Mouse (Mus musculus) erythroblast, embryonic 14.5 days (primary cell): ENCODE results near the gene Zmym1. TPM values are rescaled to one million over a fixed set of nuclear protein-coding genes. Genes with fewer than 3 reads are reported as not detected.
"Not testable (repeated sequence)": the region's sequence is repeated elsewhere in the genome, so short reads cannot be mapped to it uniquely, and the experiment has no call there.

Experiments used
- H3K27me3 ChIP-seq: 2 replicates; pipeline ENCODE4 v1.6.1; 2012; ENCODE audit warnings: inconsistent platforms; ENCODE audit not compliant: control insufficient read depth
- H3K36me3 ChIP-seq: 2 replicates; pipeline ENCODE4 v1.6.1; 2012; ENCODE audit warnings: mild to moderate bottlenecking, inconsistent platforms; ENCODE audit not compliant: control insufficient read depth
- H3K4me1 ChIP-seq: 2 replicates; pipeline ENCODE4 v1.6.1; 2012; ENCODE audit warnings: inconsistent platforms; ENCODE audit not compliant: control insufficient read depth
- H3K4me3 ChIP-seq: replicated peaks from 2 replicates; pipeline ENCODE3; 2012; ENCODE audit warnings: moderate library complexity, mild to moderate bottlenecking, inconsistent platforms
- H3K9me3 ChIP-seq: 2 replicates; pipeline ENCODE4 v1.6.1; 2012; ENCODE audit warnings: low read length, inconsistent platforms, mixed read lengths; ENCODE audit not compliant: control insufficient read depth
- GATA1 ChIP-seq: IDR thresholded peaks from 2 replicates; pipeline ENCODE4 v1.6.1; 2012; ENCODE audit warnings: low read length, inconsistent platforms, mixed read lengths
- TAL1 ChIP-seq: IDR thresholded peaks from 3 replicates; pipeline ENCODE4 v1.6.1; 2012; ENCODE audit warnings: low read length, inconsistent platforms, mixed read lengths
- polyA plus RNA-seq: library from polyadenylated mRNA; stranded (reverse); fragments of >175 nt; gene quantifications from 2 replicates; pipeline ENCODE4 v1.2.3, GENCODE M21; 2012

The Zmym1 gene
- polyA plus RNA-seq: 0.02 and 0.03 TPM in 2 replicates

- peaks cover 22% of the 10 kb centered on the region for H3K4me1 ChIP-seq
- H3K9me3 ChIP-seq: no peaks in the 10 kb centered on the region
- TF ChIP-seq GATA1 (no peak), TAL1 (no peak)
- peak within 1 kb of the TSS; percentile 95 for H3K4me3 ChIP-seq
- H3K36me3 ChIP-seq: peaks cover 32% of the 10 kb centered on the region
- peaks cover 2% of the 10 kb centered on the region for H3K27me3 ChIP-seq
These were observed at the start of gene Zmym1 for GRCm38 (mm10) chr4:127060585-127061290. Gene Zmym1, minus strand, starts transcription at chr4:127061152.

- Histone ChIP-seq H3K9me3 (no peaks in the 10 kb centered on the region), H3K36me3 (no peaks in the 10 kb centered on the region; the same call in 1 of the 2 replicates), H3K27me3 (no peaks in the 10 kb centered on the region), H3K4me1 (no peaks in the 10 kb centered on the region), H3K4me3 (no peak overlapping the region)
- TF ChIP-seq GATA1 (no peak), TAL1 (no peak)
These were observed 49.6 kb upstream of the Zmym1 start for GRCm38 (mm10) chr4:127110570-127110969.

- Histone ChIP-seq H3K4me1 (no peaks in the 10 kb centered on the region), H3K36me3 (no peaks in the 10 kb centered on the region; the same call in 1 of the 2 replicates), H3K27me3 (no peaks in the 10 kb centered on the region), H3K9me3 (no peaks in the 10 kb centered on the region), H3K4me3 (no peak overlapping the region)
- TF ChIP-seq GATA1: no peak
These were observed 46.6 kb upstream of the Zmym1 start for GRCm38 (mm10) chr4:127107566-127107965.

- not testable (repeated sequence) for H3K4me3 ChIP-seq, H3K27me3 ChIP-seq, H3K36me3 ChIP-seq, H3K4me1 ChIP-seq, H3K9me3 ChIP-seq
These were observed 38.6 kb upstream of the Zmym1 start for GRCm38 (mm10) chr4:127099552-127099951.

GRCm38 (mm10) chr4:127095090-127095489, 34.1 kb upstream of the Zmym1 start:
- Histone ChIP-seq H3K36me3 (peaks cover 2% of the 10 kb centered on the region), H3K27me3 (no peaks in the 10 kb centered on the region), H3K9me3 (no peaks in the 10 kb centered on the region), H3K4me1 (no peaks in the 10 kb centered on the region), H3K4me3 (no peak overlapping the region)
- TF ChIP-seq TAL1 (no peak), GATA1 (no peak)

GRCm38 (mm10) chr4:127091188-127091587, 30.2 kb upstream of the Zmym1 start:
- Histone ChIP-seq H3K4me3 (no peak overlapping the region), H3K36me3 (peaks cover 6% of the 10 kb centered on the region), H3K9me3 (no peaks in the 10 kb centered on the region), H3K27me3 (no peaks in the 10 kb centered on the region), H3K4me1 (no peaks in the 10 kb centered on the region)
- TF ChIP-seq TAL1: no peak
- no peak for TF ChIP-seq GATA1

GRCm38 (mm10) chr4:127085761-127086160, 24.8 kb upstream of the Zmym1 start:
- H3K9me3 ChIP-seq: no peaks in the 10 kb centered on the region
- no peaks in the 10 kb centered on the region for H3K4me1 ChIP-seq
- no peak overlapping the region for H3K4me3 ChIP-seq
- H3K36me3 ChIP-seq: peaks cover 3% of the 10 kb centered on the region
- TF ChIP-seq TAL1 (no peak), GATA1 (no peak)
- no peaks in the 10 kb centered on the region for H3K27me3 ChIP-seq

- Histone ChIP-seq H3K27me3 (no peaks in the 10 kb centered on the region), H3K4me3 (no peak overlapping the region), H3K9me3 (no peaks in the 10 kb centered on the region), H3K4me1 (peaks cover under 1% of the 10 kb centered on the region; the same call in 1 of the 2 replicates), H3K36me3 (no peaks in the 10 kb centered on the region)
- TF ChIP-seq TAL1: no peak
- TF ChIP-seq GATA1: no peak
These were observed 22.2 kb upstream of the Zmym1 start for GRCm38 (mm10) chr4:127083131-127083530.

- Histone ChIP-seq H3K27me3 (no peaks in the 10 kb centered on the region), H3K4me1 (peaks cover 15% of the 10 kb centered on the region), H3K4me3 (no peak overlapping the region), H3K9me3 (peaks cover 2% of the 10 kb centered on the region; the same call in 1 of the 2 replicates), H3K36me3 (no peaks in the 10 kb centered on the region)
- TF ChIP-seq GATA1 (no peak), TAL1 (no peak)
These were observed 19.9 kb upstream of the Zmym1 start for GRCm38 (mm10) chr4:127080806-127081205.
